Mouse (Mus musculus) kidney, postnatal 36 days (tissue): Measurements from ENCODE around the gene Zfp217.

Experiments
- DNase-seq, 2 experiments: peaks; one replicate each; pipeline ENCODE4 v3.0.0; 2021 to 2022; ENCODE audit warnings: mixed read lengths in 2 of 2

Zfp217 gene

DNA sequence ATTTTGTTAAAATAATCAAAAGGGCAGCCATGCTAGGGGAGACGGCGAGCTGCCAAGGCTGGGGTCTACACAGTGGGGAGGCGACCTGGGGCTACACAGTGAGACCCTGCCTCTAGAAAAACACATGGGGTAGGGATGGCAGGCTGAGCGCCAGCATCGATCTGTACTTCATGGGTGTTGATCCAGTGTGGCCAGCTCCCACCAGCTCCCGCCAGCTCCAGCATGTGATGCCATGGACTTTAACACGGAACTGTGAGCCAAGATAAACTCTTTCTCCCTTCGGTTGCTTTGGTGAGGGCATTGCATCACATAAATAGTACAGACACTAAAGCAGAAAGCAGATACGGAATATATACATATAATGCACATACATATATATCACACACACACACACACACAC, 53.0 kb downstream of the Zfp217 start:
- DNase-seq, result peak; percentile 46 to 61

DNA sequence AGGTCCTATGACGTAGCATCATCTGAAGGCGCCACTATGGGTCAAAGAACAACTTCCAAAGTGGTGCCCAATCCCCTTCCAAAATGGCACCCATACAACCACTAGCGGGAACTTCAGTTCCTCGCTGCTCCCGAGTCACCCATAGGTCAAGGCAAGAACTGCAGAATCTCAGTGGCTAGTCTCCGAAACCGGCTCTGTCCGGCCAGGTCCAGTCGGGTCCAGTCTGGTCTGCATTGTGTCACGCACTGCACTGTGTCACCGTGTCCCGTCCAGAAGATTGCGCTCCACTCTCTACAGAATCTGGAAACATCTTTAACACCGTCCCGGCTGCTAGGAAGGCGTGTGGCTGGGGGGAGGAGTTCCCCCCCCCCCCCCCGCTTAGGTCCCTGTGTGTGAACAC, 53.7 kb downstream of the Zfp217 start:
- DNase-seq, result no peak

DNA sequence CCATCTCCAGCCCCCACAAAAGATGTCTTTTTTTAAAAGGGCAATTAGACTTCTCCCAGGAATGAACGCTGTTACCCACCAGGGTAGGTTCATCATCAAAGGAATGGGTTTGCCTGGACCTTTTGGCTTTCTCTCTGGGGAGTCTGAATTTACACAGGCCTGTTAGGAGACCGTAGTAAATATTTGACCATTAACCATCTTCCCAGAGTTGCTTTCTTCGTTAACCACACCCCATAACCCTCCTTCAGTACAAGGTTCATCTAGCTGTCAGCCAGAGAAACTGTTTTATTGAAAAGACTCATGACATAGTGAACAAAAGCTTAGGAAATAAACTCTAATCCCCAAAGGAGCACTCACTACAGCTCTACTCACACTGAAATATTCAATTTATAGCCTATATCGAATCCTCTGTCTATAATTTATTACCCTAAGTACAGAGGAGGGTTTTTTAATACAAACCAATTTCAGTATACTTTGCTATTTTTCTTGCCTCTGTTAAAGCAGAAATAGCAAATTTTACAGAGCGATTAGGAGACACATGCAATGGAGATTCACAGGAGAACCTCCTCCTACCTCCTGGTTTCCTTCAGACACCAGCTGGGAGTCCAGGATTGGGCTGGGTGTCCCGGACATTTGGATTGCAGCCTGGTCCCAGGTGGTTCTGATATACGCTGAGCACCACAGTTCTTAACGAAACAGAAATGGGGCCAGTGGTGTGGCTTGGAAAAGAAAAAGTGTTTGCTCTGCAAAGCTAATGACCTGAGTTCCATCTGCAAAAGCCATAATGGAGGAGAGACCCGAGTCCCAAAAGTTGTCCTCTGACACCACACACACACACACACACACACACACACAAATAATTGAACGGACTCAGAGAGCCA, 56.1 kb downstream of the Zfp217 start:
- peak; percentile 29 to 66 for DNase-seq

DNA sequence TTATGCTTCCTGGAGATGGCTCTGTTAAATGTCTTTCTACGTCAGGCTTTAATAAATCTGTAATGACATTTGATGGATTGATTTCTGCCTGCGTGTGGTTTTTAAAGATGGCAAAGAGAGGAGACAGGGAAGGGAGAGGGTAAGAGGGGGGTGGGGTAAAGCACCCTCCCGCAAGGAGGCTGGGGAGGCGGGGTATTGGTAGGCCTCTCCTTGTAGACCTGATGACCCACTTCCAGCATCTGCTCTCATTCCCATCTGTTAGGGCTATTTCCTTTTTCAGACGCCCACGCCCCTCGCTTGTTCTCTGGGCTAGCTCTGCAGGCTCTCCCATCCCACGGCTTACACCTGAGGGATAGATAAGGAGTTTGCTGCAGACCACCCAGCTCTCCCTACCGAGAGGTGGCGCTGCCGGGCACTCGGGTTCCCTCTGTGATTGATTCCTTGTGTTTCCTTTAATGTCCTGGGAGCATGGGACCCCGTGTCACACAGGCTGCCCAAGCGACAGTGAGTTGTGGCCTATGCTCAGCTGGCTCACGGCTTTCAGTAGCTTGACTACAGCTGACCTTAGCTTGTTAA, 69.4 kb downstream of the Zfp217 start:
- DNase-seq, result peak in 1 of 2 experiments; percentile 54

DNA sequence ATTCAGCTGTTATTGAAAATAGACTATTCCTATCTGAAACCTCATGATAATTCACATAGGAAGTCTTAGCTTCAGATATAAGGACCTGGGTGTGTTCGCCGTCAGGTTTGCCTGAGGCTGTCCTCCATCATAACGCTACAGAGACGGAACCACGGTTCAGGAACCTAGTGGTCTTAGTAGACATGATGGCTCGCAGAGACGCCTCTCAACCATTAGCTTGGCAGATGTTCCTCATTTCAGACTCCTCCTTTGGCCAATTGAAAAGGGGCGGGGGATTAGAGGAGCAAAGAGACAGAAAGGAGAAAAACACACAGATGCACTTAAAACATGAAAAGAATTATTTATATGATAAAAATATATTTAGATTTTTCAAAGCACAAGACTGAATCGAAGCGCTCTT, 69.9 kb downstream of the Zfp217 start:
- DNase-seq, result no peak

DNA sequence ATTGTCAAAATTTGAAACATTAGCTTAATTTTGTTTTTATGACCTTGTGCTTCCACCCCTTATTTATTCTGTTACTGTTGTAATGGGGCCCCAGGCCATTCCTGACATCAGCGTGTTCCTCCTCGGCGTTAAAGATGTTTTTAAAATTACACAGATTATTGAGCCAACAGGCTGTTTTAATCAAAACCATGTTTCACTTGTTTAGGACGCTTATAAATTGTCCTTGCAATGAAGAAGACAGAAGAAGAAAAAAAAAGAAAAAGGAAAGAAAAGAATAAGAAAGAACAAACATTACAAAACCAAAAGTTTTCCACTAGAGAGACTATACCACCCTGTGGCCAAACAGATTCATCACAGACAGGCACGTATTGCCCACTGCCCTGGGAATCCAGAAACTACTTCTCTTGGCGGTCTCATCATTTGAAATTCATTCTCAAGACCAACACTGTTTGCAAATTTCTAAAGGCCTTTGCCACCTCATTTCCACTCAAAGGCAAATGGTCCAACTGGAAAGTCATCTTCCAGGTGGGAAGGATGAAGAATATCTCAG, 70.9 kb downstream of the Zfp217 start:
- peak in 1 of 2 experiments; percentile 44 for DNase-seq

DNA sequence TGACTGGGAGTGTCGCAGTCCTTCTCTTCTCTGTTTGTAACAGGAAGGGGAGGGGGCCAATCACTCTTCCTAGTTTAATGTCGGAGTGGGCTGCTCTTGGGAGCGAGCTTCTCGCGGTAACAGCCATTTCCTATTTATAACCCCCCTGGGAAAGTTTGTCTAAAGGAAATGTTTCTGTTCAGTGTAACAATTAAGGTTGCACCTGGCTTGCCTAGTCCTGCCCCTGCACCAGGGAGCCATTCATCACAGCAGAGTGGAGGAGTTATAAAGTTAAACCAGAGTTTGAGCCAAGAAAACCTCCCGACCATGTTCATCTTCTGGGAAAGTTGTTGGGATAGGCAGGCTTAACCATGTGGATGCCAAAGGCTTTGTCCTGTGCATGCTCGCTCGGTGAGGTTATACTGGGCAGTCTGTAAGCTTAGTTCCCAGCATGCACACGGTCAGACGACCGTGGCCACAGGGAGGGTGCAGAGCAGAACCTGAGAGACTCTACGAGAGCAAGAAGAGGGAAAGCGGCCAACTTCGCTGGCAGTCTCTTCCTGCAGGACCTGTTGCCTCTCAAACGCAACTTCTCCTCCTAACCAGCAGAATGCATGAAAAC, 77.2 kb downstream of the Zfp217 start:
- peak; percentile 23 to 48 for DNase-seq

DNA sequence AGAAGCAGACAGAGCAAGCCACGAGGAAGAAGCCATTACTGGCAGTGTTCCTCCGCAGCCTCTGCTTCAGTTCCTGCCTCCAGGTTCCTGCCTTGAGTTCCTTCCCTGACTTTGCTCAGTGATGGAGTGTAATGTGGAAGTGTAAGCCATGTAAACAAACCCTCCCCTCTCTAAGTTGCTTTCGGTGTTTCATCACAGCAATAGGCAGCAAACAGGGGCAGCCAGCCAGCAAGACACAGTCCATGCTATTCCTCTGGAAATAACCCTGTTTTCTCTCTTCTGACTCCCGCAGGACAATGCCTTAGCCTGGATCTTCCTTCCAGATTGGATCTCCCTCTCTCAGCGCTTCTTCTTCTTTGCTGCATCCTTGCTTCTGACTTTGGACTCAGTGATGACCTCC, 77.9 kb downstream of the Zfp217 start:
- no peak for DNase-seq

DNA sequence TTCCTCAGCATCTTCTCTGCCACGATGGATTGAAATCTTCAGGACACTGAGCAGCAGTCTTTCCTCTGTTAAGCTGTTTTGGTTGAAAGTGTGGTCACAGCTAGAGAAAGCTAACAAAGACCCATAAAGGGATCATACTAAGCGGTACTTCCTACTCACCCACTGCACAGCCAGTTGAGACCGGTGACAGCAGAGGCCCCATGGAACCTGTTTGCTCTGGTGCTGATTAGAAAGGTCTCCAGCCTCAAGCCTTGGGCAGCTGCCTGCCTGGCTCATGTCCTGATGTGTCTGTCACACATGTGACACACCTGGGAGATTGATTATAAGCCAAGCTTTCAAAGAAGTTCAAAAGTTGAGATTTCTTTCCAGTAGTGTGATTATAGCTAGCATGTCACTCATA, 85.5 kb downstream of the Zfp217 start:
- no peak for DNase-seq

DNA sequence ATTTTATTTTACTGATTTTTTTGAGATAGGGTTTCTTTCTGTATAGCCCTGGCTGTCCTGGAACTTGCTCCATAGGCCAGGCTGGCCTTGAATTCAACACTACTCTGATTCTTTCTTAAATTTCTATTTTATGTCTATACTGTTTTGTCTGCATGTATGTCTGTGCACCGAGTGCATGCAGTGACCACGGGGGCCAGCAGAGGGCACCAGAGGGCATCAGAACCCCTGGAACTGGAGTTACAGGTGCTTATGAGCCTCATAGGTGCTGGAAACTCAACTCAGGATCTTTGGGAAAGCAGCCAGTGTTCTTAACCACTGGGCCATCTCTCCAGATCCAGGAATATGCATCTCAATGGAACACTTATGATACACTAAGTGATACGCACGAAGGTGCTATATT, 87.8 kb downstream of the Zfp217 start:
- DNase-seq, result peak; percentile 24 to 67

DNA sequence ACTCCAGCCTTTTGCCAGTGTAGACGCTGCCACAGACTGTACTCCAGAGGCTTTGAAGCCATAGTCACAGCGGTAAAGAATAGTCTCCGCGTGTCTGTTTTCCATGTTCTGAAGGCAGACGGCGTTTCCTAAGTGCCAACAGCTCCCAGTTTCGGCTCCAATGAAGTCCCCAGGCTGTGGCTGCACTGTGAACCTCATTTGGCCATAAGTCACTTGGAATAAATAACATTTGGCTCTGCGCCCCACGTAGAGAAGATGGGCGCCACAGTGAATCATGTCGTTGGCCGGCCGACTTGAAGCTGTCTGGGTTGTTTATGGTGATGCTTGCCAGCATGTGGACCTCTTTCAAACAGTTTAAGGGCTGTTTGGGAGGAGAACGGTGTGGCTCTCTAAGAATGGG, 89.1 kb downstream of the Zfp217 start:
- peak; percentile 24 to 25 for DNase-seq
